Mouse (Mus musculus) midbrain, embryonic 13.5 days (tissue): Measurements from ENCODE around the gene Bcar1. TPM values are rescaled to one million over a fixed set of nuclear protein-coding genes. Genes with fewer than 3 reads are reported as not detected.

Experiments used
- ATAC-seq: fragments of 200-750 bp; cut with Nextera tagmentation; 2 replicates; pipeline ENCODE4 v1.8.0; 2017; ENCODE audit warnings: mild to moderate bottlenecking, moderate TSS enrichment, moderate library complexity
- H3K27ac ChIP-seq: fragments of 300-500 bp; sonication (generic); 2 replicates; pipeline ENCODE4 v1.5.1; 2015; ENCODE audit warnings: inconsistent platforms, mild to moderate bottlenecking, moderate library complexity
- H3K27me3 ChIP-seq: fragments of 300-500 bp; sonication (generic); 2 replicates; pipeline ENCODE4 v1.6.1; 2015; ENCODE audit warnings: mild to moderate bottlenecking, inconsistent platforms
- H3K36me3 ChIP-seq: fragments of 300-500 bp; sonication (generic); 2 replicates; pipeline ENCODE4 v1.6.1; 2015; ENCODE audit warnings: mild to moderate bottlenecking, inconsistent platforms
- H3K4me1 ChIP-seq: fragments of 300-500 bp; sonication (generic); replicated peaks from 2 replicates; pipeline ENCODE4 v1.6.1; 2015; ENCODE audit warnings: inconsistent platforms
- H3K4me2 ChIP-seq: fragments of 300-500 bp; sonication (generic); replicated peaks from 2 replicates; pipeline ENCODE4 v1.6.1; 2015; ENCODE audit warnings: moderate library complexity, mild to moderate bottlenecking, inconsistent platforms
- H3K4me3 ChIP-seq: fragments of 300-500 bp; sonication (generic); replicated peaks from 2 replicates; pipeline ENCODE4 v1.5.1; 2015; ENCODE audit warnings: mild to moderate bottlenecking, inconsistent platforms
- H3K9ac ChIP-seq: fragments of 300-500 bp; sonication (generic); replicated peaks from 2 replicates; pipeline ENCODE4 v1.6.1; 2015; ENCODE audit warnings: mild to moderate bottlenecking, inconsistent platforms
- H3K9me3 ChIP-seq: fragments of 300-500 bp; sonication (generic); 2 replicates; pipeline ENCODE4 v1.6.1; 2016; ENCODE audit warnings: mild to moderate bottlenecking, inconsistent platforms
- WGBS: fragments of 180-500 bp; shearing (Covaris S2); methylation state at CpG from one replicate; pipeline ENCODE4 v1.1.7; 2015; 5-methylcytosine and 5-hydroxymethylcytosine counted together
- microRNA-seq: library from miRNA; unstranded; fragments of <30 nt; microRNA quantifications from one replicate; pipeline ENCODE4, GENCODE M21; 2016
- polyA plus RNA-seq: library from polyadenylated mRNA; unstranded; fragments of >200 nt; fragmentation: Nextera tagmentation; extraction: Ambion mirVana; gene quantifications from 2 replicates; pipeline ENCODE4 v1.2.1, GENCODE M21; 2015

Bcar1 gene
- polyA plus RNA-seq, 1 experiment from 2014 or later = 55.0 TPM

DNA sequence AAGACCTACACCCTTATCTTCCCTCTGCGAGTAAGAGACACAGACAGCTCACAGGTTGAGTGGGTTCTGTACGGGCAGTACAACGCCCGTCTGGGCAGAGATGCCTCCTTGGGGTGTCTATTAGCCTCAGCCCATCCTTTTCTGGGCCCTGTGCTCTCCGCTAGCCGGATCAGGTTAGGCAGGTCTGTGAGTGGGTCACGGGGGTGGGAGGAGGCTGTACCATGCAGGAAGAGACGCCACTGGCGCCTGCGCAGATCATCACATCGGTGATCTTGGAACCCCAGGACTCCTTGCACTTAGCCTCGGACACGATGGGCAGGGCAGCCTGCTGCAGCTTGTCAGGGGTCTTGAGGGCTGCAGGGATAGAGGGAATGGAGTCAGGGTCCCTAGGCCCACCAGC is 56.7 kb downstream of the Bcar1 start:
- H3K9me3 ChIP-seq = no peaks in the 10 kb centered on the region
- H3K4me2 ChIP-seq = no peak overlapping the region
- H3K27ac ChIP-seq = no peak overlapping the region
- no peaks in the 10 kb centered on the region for H3K27me3 ChIP-seq
- H3K4me1 ChIP-seq = no peaks in the 10 kb centered on the region
- no peak for ATAC-seq
- no peaks in the 10 kb centered on the region for H3K36me3 ChIP-seq
- WGBS = 83% methylated on average over 13 of the region's 13 CpGs
- H3K4me3 ChIP-seq = no peak overlapping the region
- no peak overlapping the region for H3K9ac ChIP-seq

GRCm38 (mm10) chr8:111682521-111682920 is 61.1 kb downstream of the Bcar1 start:
- Histone ChIP-seq H3K4me1 (no peaks in the 10 kb centered on the region), H3K4me2 (no peak overlapping the region), H3K9me3 (no peaks in the 10 kb centered on the region), H3K36me3 (no peaks in the 10 kb centered on the region), H3K27ac (no peak overlapping the region), H3K27me3 (no peaks in the 10 kb centered on the region), H3K9ac (no peak overlapping the region), H3K4me3 (no peak overlapping the region)
- 36% methylated on average over 9 of the region's 9 CpGs for WGBS
- no peak for ATAC-seq

GRCm38 (mm10) chr8:111681153-111681552 is 62.5 kb downstream of the Bcar1 start:
- Histone ChIP-seq H3K4me1 (no peaks in the 10 kb centered on the region), H3K36me3 (no peaks in the 10 kb centered on the region), H3K9me3 (no peaks in the 10 kb centered on the region), H3K4me2 (no peak overlapping the region), H3K27ac (no peak overlapping the region), H3K9ac (no peak overlapping the region), H3K4me3 (no peak overlapping the region), H3K27me3 (no peaks in the 10 kb centered on the region)
- WGBS = 65% methylated on average over 11 of the region's 11 CpGs
- ATAC-seq = no peak

- 0 out of 2 replicates have a peak, but pooled peaks have one; percentile 27 for ATAC-seq
- H3K36me3 ChIP-seq = no peaks in the 10 kb centered on the region
- H3K4me2 ChIP-seq = no peak overlapping the region
- no peak overlapping the region for H3K4me3 ChIP-seq
- H3K27me3 ChIP-seq = no peaks in the 10 kb centered on the region
- no peak overlapping the region for H3K9ac ChIP-seq
- H3K27ac ChIP-seq = no peak overlapping the region
- H3K9me3 ChIP-seq = no peaks in the 10 kb centered on the region
- 43% methylated on average over 17 of the region's 17 CpGs for WGBS
- no peaks in the 10 kb centered on the region for H3K4me1 ChIP-seq
These were observed 63.1 kb downstream of the Bcar1 start for GRCm38 (mm10) chr8:111680423-111681028.

DNA sequence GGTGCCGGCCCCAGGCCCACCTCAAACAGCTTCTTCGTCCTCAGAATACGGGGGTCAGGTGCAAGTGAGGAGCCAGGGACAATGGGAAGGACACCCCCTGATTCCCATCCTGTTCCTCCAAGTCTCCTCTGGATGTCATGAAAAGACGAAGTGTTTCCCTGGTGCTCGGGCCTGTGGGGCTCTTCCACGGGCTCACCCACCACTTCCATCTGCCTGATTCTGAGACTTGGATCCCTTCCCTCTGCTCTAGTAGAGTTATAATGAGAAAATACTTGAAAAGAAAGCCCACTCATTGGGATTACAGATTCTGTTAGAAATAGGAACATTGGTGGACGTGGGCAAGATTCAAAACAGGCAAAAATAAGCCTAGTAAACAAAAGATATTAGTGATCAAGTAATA is 64.8 kb downstream of the Bcar1 start:
- H3K27ac ChIP-seq = no peak overlapping the region
- no peaks in the 10 kb centered on the region for H3K36me3 ChIP-seq
- WGBS = 92% methylated on average over 7 of the region's 7 CpGs
- no peak overlapping the region for H3K9ac ChIP-seq
- H3K27me3 ChIP-seq = no peaks in the 10 kb centered on the region
- no peaks in the 10 kb centered on the region for H3K9me3 ChIP-seq
- no peak overlapping the region for H3K4me3 ChIP-seq
- no peaks in the 10 kb centered on the region for H3K4me1 ChIP-seq
- H3K4me2 ChIP-seq = no peak overlapping the region
- no peak for ATAC-seq

- Histone ChIP-seq H3K27ac (no peak overlapping the region), H3K9me3 (no peaks in the 10 kb centered on the region), H3K27me3 (no peaks in the 10 kb centered on the region), H3K4me2 (no peak overlapping the region), H3K4me1 (no peaks in the 10 kb centered on the region), H3K9ac (no peak overlapping the region), H3K4me3 (no peak overlapping the region), H3K36me3 (no peaks in the 10 kb centered on the region)
- WGBS = 28% methylated on average over 3 of the region's 3 CpGs
- ATAC-seq = 0 out of 2 replicates have a peak, but pooled peaks have one; percentile 48
These were observed 65.5 kb downstream of the Bcar1 start for GRCm38 (mm10) chr8:111678111-111678510.

- no peak for ATAC-seq
- peaks cover 8% of the 10 kb centered on the region for H3K36me3 ChIP-seq
- no peaks in the 10 kb centered on the region for H3K9me3 ChIP-seq
- no peaks in the 10 kb centered on the region for H3K27me3 ChIP-seq
- no peak overlapping the region for H3K4me2 ChIP-seq
- no peaks in the 10 kb centered on the region for H3K4me1 ChIP-seq
- H3K9ac ChIP-seq = no peak overlapping the region
- 80% methylated on average over 8 of the region's 8 CpGs for WGBS
- no peak overlapping the region for H3K4me3 ChIP-seq
- no peak overlapping the region for H3K27ac ChIP-seq
These were observed 67.4 kb downstream of the Bcar1 start for GRCm38 (mm10) chr8:111676237-111676636.

GRCm38 (mm10) chr8:111666751-111667150 is 76.9 kb downstream of the Bcar1 start:
- H3K4me3 ChIP-seq = no peak overlapping the region
- no peaks in the 10 kb centered on the region for H3K9me3 ChIP-seq
- no peak for ATAC-seq
- no peak overlapping the region for H3K27ac ChIP-seq
- no peaks in the 10 kb centered on the region for H3K27me3 ChIP-seq
- H3K4me2 ChIP-seq = no peak overlapping the region
- no peak overlapping the region for H3K9ac ChIP-seq
- 93% methylated on average over 2 of the region's 2 CpGs for WGBS
- H3K36me3 ChIP-seq = peaks cover 48% of the 10 kb centered on the region
- no peaks in the 10 kb centered on the region for H3K4me1 ChIP-seq

DNA sequence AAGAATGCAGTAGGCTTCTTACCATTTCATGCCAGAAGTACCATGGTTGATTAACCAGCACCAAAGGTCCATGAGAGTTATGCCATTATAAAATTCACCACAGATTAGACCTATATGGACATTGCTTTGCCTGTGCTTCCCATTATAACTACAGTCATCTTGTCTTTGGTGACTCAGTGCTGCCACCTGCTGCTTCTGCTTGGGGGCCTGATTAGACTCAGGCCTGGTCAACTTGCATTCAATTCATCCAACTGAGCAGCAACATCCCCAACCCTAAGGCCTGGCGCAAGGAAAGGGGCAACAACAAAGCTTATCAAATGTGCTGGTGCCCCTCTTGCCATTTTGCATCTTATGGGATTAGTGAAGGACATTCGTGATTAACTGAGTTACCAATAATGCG is 81.1 kb downstream of the Bcar1 start:
- ATAC-seq = no peak
- H3K27me3 ChIP-seq = no peaks in the 10 kb centered on the region
- peaks cover 36% of the 10 kb centered on the region for H3K36me3 ChIP-seq
- no peak overlapping the region for H3K4me3 ChIP-seq
- peaks cover 2% of the 10 kb centered on the region; the same call in 1 of the 2 replicates for H3K4me1 ChIP-seq
- H3K9ac ChIP-seq = no peak overlapping the region
- no peaks in the 10 kb centered on the region for H3K9me3 ChIP-seq
- no peak overlapping the region for H3K4me2 ChIP-seq
- no peak overlapping the region for H3K27ac ChIP-seq
- 81% methylated on average over 3 of the region's 3 CpGs for WGBS

Small RNA genes lying within 50 kb of the gene (microRNA-seq; reads per million reads assigned to microRNA genes)
- gene Mir7076 = not detected

Other genes with a start within 250 kb of the Bcar1 start
- 6.7 TPM in 2 replicates for gene Wdr59, start 221.7 kb downstream of the Bcar1 start, polyA plus RNA-seq
- gene Znrf1, start 207.7 kb downstream of the Bcar1 start, polyA plus RNA-seq = 62.4 and 80.7 TPM in 2 replicates
- gene Ldhd, start 113.4 kb downstream of the Bcar1 start, polyA plus RNA-seq = 0.39 and 0.50 TPM in 2 replicates
- gene Zfp1, start 100.4 kb downstream of the Bcar1 start, polyA plus RNA-seq = 28.8 and 29.2 TPM in 2 replicates
- 1.6 and 2.2 TPM in 2 replicates for gene Ctrb1, start 52.8 kb downstream of the Bcar1 start, polyA plus RNA-seq
- gene Cfdp1, start 110.5 kb upstream of the Bcar1 start, polyA plus RNA-seq = 193 and 196 TPM in 2 replicates
- 5.3 and 5.4 TPM in 2 replicates for gene Tmem170, start 132.9 kb upstream of the Bcar1 start, polyA plus RNA-seq
- 3.1 and 4.2 TPM in 2 replicates for gene Chst5, start 166.6 kb upstream of the Bcar1 start, polyA plus RNA-seq
- 15.9 and 16.8 TPM in 2 replicates for gene Tmem231, start 190.1 kb upstream of the Bcar1 start, polyA plus RNA-seq
- gene Gabarapl2, start 196.9 kb upstream of the Bcar1 start, polyA plus RNA-seq = 453 and 504 TPM in 2 replicates
- gene Adat1, start 248.5 kb upstream of the Bcar1 start, polyA plus RNA-seq = 8.6 and 9.5 TPM in 2 replicates